Mouse (Mus musculus) liver, adult (tissue): Measurements from ENCODE around the gene Scn1a.

Source experiments
- GATA4 ChIP-seq: IDR thresholded peaks from 2 replicates; pipeline ENCODE4 v1.6.1; 2014; ENCODE audit warnings: mild to moderate bottlenecking, low read length; ENCODE audit not compliant: insufficient replicate concordance

Gene Scn1a

GRCm38 (mm10) chr2:66440711-66441110 is at the start of gene Scn1a:
Gene Scn1a (minus strand): TSS chr2:66440840.
- no peak for TF ChIP-seq GATA4

GRCm38 (mm10) chr2:66478395-66478794 is 37.8 kb upstream of the Scn1a start:
- no peak for TF ChIP-seq GATA4

GRCm38 (mm10) chr2:66473181-66473822 is 32.7 kb upstream of the Scn1a start:
- TF ChIP-seq GATA4: no peak

- no peak for TF ChIP-seq GATA4
Observed at GRCm38 (mm10) chr2:66465484-66465883, 24.8 kb upstream of the Scn1a start.

- TF ChIP-seq GATA4: no peak
Observed at GRCm38 (mm10) chr2:66464874-66465458, 24.3 kb upstream of the Scn1a start.

GRCm38 (mm10) chr2:66463916-66464315 is 23.3 kb upstream of the Scn1a start:
- TF ChIP-seq GATA4: no peak

- no peak for TF ChIP-seq GATA4
Observed at GRCm38 (mm10) chr2:66462458-66462857, 21.8 kb upstream of the Scn1a start.

- TF ChIP-seq GATA4: no peak
Observed at GRCm38 (mm10) chr2:66439764-66440471, 722 bp downstream of the Scn1a start.

GRCm38 (mm10) chr2:66436286-66436685 is 4.4 kb downstream of the Scn1a start:
- TF ChIP-seq GATA4: no peak

- TF ChIP-seq GATA4: no peak
Observed at GRCm38 (mm10) chr2:66409740-66410290, 30.8 kb downstream of the Scn1a start.

GRCm38 (mm10) chr2:66408899-66409739 is 31.5 kb downstream of the Scn1a start:
- no peak for TF ChIP-seq GATA4

- no peak for TF ChIP-seq GATA4
Observed at GRCm38 (mm10) chr2:66408456-66408855, 32.2 kb downstream of the Scn1a start.

- no peak for TF ChIP-seq GATA4
Observed at GRCm38 (mm10) chr2:66392586-66392985, 48.1 kb downstream of the Scn1a start.

GRCm38 (mm10) chr2:66367957-66368356 is 72.7 kb downstream of the Scn1a start:
- no peak for TF ChIP-seq GATA4

GRCm38 (mm10) chr2:66350590-66350989 is 90.0 kb downstream of the Scn1a start:
- no peak for TF ChIP-seq GATA4
